Mouse (Mus musculus): ENCODE measurements around the gene Mylk2. TPM values are rescaled to one million over a fixed set of nuclear protein-coding genes. Genes with fewer than 3 reads are reported as not detected.

The Mylk2 gene
- total and polyA plus RNA-seq, 3 experiments, result 0.11 TPM; not detected in 2

DNA sequence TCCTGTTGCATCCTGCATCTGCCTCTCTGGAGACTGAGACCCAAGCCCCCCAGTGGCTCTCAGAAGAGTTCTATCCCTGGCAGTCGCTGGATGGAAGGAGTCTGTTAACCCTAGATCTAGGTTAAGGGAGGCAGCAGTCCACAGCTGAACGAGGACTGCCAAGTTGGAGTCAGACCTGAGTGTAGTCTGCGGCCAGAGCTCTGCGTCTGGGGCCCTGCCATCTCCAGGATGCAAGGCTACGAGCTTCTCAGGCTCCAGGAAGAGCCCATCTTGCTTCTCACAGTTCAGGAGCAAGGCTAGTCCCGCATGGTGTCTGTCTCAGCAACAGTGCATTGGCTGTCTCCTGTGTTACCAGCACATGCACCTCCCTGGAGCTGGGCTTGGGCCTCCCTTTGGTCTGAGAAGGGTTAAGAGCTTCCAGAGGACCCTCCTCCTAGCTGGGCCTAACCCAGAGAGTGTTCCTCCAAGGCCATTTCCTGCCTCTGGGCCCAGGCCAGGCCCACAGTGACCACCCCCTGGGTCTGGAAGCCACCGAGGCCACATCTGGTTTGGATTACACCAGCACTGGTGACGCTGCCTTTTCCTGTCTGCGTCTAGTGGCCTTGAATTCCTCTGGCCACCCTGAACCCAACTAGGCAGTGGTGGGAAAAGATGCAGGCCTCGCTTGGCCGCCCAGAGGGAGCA lies 14.2 kb downstream of the Mylk2 start:
- H3K27me3 ChIP-seq (ENCODE audit: insufficient read depth, low read length), result peaks cover 37% of the 10 kb centered on the region
- H3K36me3 ChIP-seq (replicated peaks), result no peaks in the 10 kb centered on the region
- no peak for TF ChIP-seq CTCF (IDR thresholded peaks at IDR 0.05; ENCODE audit: low read depth, low read length)
- TF ChIP-seq TAL1 (conservative IDR thresholded peaks at IDR 0.05; ENCODE audit: low read depth, low read length), result no peak
- TF ChIP-seq POLR2AphosphoS5 (IDR thresholded peaks at IDR 0.05; ENCODE audit: insufficient replicate concordance, low read depth, low read length), result no peak
- no peak for TF ChIP-seq GATA1 (IDR thresholded peaks at IDR 0.05; ENCODE audit: borderline replicate concordance, low read length)
- TF ChIP-seq GATA2 (IDR thresholded peaks at IDR 0.05; ENCODE audit: borderline replicate concordance, low read depth, low read length), result no peak
- no peaks in the 10 kb centered on the region for H3K4me1 ChIP-seq (ENCODE audit: insufficient read depth, low read depth, low read length)
- no peaks in the 10 kb centered on the region for H3K9me3 ChIP-seq (replicated peaks)
- H3K4me3 ChIP-seq (ENCODE audit: low read depth, low read length), result no peak overlapping the region
- DNase-seq (ENCODE audit: low spot score) (no peak), ATAC-seq (ENCODE audit: extremely low read depth, insufficient number of reproducible peaks, low FRiP score, poor library complexity, severe bottlenecking) (no peak)

DNA sequence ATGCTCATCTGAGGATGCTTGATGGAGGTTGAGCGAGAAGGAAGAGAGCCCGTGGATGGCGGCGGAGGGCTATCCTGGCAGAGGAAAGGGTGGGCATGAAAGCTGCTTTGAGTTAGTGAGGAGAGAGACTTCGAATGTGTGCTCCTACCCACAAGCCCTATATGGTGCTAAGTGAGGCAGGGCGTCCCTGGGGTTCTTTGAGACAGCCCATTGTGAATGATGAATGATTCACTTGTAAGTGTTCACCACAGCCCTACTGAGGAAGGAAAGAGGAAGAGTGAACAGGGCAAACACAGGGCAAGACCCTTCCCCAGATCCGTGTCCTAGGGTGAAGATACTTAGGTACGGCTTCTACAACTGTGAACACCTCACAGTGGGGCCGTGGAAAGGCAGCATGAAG lies 15.7 kb downstream of the Mylk2 start:
- no peak for TF ChIP-seq TAL1 (conservative IDR thresholded peaks at IDR 0.05; ENCODE audit: low read depth, low read length)
- TF ChIP-seq GATA1 (IDR thresholded peaks at IDR 0.05; ENCODE audit: borderline replicate concordance, low read length), result no peak
- no peak for TF ChIP-seq CTCF (IDR thresholded peaks at IDR 0.05; ENCODE audit: low read depth, low read length)
- no peak for TF ChIP-seq GATA2 (IDR thresholded peaks at IDR 0.05; ENCODE audit: borderline replicate concordance, low read depth, low read length)
- no peak for TF ChIP-seq POLR2AphosphoS5 (IDR thresholded peaks at IDR 0.05; ENCODE audit: insufficient replicate concordance, low read depth, low read length)
- no peaks in the 10 kb centered on the region for H3K36me3 ChIP-seq (replicated peaks)
- H3K9me3 ChIP-seq (replicated peaks), result no peaks in the 10 kb centered on the region
- no peaks in the 10 kb centered on the region for H3K4me1 ChIP-seq (ENCODE audit: insufficient read depth, low read depth, low read length)
- ATAC-seq (ENCODE audit: extremely low read depth, insufficient number of reproducible peaks, low FRiP score, poor library complexity, severe bottlenecking) (no peak), DNase-seq (ENCODE audit: low spot score) (no peak)
- peaks cover 40% of the 10 kb centered on the region for H3K27me3 ChIP-seq (ENCODE audit: insufficient read depth, low read length)
- no peak overlapping the region for H3K4me3 ChIP-seq (ENCODE audit: low read depth, low read length)

DNA sequence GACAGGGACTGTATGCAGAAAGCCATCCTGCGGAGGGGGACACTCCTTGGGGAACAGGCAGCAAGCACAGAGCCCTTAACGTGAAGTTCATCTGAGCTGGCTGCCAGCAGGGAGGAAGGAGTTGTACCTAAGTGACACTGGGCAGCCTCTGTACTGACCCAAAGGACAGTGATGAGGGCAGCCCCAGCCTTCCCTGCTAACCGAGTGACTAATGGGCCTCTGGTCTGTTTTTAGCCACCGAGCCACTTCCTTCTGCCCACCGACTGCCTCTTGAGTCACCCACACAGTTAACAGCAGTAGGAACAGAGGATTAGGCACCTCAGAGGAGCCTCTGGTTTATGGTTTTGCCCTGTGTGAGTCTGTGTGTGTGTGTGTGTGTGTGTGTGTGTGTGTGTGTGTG lies 16.2 kb downstream of the Mylk2 start:
- TF ChIP-seq POLR2AphosphoS5 (IDR thresholded peaks at IDR 0.05; ENCODE audit: insufficient replicate concordance, low read depth, low read length) (no peak), CTCF (IDR thresholded peaks at IDR 0.05; ENCODE audit: low read depth, low read length) (no peak), TAL1 (conservative IDR thresholded peaks at IDR 0.05; ENCODE audit: low read depth, low read length) (no peak), GATA2 (IDR thresholded peaks at IDR 0.05; ENCODE audit: borderline replicate concordance, low read depth, low read length) (no peak), GATA1 (IDR thresholded peaks at IDR 0.05; ENCODE audit: borderline replicate concordance, low read length) (no peak)
- H3K4me3 ChIP-seq (ENCODE audit: low read depth, low read length), result no peak overlapping the region

DNA sequence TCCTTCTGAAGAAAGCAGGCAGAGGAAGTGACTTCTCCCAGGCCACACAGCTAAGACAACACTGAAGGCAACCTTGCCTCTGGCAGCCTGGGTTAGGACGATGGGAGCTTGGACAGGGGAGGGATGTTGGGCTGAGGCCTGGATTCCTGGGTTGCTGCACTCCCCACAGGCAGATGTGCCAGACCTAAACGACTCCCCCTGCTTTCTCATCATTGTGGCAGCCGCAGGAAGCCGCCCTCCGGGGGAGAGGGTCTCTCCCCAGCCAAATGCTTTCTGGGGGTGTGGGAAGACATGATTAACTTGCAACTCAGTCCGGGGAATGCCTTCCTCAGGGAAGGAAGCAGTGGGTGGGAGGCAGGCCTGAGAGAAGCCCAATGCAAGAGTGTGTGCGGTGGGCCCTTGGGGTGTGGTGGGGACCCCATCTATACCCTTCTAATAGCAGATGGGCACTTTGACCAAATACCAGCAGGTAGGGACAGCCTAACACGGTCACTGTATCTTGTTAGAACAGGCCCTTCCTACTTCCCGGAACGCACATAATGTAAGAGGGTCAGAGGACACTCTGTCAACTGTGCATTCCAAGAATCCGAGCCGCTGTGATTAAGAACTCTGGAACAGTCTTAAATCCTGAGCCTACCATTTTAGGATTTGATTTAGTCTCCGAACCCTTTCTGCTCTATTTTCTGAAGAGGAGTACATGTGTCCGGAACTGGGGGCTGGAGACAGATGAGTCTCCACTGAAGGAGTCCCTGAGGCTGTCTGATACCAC lies 17.3 kb downstream of the Mylk2 start:
- H3K4me3 ChIP-seq (ENCODE audit: low read depth, low read length), result no peak overlapping the region
- no peaks in the 10 kb centered on the region for H3K9me3 ChIP-seq (replicated peaks)
- no peak for ATAC-seq (ENCODE audit: extremely low read depth, insufficient number of reproducible peaks, low FRiP score, poor library complexity, severe bottlenecking)
- no peaks in the 10 kb centered on the region for H3K4me1 ChIP-seq (ENCODE audit: insufficient read depth, low read depth, low read length)
- H3K27me3 ChIP-seq (ENCODE audit: insufficient read depth, low read length), result peaks cover 42% of the 10 kb centered on the region
- DNase-seq (ENCODE audit: low spot score), result no peak
- no peaks in the 10 kb centered on the region for H3K36me3 ChIP-seq (replicated peaks)
- no peak for TF ChIP-seq POLR2AphosphoS5 (IDR thresholded peaks at IDR 0.05; ENCODE audit: insufficient replicate concordance, low read depth, low read length)
- TF ChIP-seq TAL1 (conservative IDR thresholded peaks at IDR 0.05; ENCODE audit: low read depth, low read length), result no peak
- TF ChIP-seq GATA2 (IDR thresholded peaks at IDR 0.05; ENCODE audit: borderline replicate concordance, low read depth, low read length), result no peak
- no peak for TF ChIP-seq GATA1 (IDR thresholded peaks at IDR 0.05; ENCODE audit: borderline replicate concordance, low read length)
- no peak for TF ChIP-seq CTCF (IDR thresholded peaks at IDR 0.05; ENCODE audit: low read depth, low read length)

More for the DNA sequence above, 16.2 kb downstream of the Mylk2 start:
- no peaks in the 10 kb centered on the region for H3K36me3 ChIP-seq (replicated peaks)
- H3K27me3 ChIP-seq (ENCODE audit: insufficient read depth, low read length), result peaks cover 39% of the 10 kb centered on the region
- ATAC-seq (ENCODE audit: extremely low read depth, insufficient number of reproducible peaks, low FRiP score, poor library complexity, severe bottlenecking), result no peak
- H3K9me3 ChIP-seq (replicated peaks), result no peaks in the 10 kb centered on the region
- no peaks in the 10 kb centered on the region for H3K4me1 ChIP-seq (ENCODE audit: insufficient read depth, low read depth, low read length)
- no peak for DNase-seq (ENCODE audit: low spot score)

DNA sequence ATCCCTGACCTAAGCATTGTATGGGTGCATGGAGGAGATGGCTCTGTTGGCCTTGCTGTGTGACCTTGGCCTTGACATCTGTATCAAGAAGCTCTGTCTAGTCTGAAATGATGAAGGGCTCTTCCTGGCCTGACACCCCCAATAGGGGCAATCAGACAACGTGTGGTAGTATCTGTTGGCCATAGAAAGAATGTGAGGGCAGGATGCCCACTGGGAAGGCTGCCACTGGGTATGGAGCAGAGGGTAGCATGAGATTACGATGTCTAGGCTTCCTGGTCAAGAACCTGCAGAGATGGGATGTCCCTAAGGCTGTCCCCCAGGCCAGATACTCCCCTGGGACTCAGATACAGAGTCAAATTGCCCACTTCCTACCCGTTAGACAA lies 17.8 kb downstream of the Mylk2 start:
- TF ChIP-seq GATA2 (IDR thresholded peaks at IDR 0.05; ENCODE audit: borderline replicate concordance, low read depth, low read length) (no peak), CTCF (IDR thresholded peaks at IDR 0.05; ENCODE audit: low read depth, low read length) (no peak), GATA1 (IDR thresholded peaks at IDR 0.05; ENCODE audit: borderline replicate concordance, low read length) (no peak), TAL1 (conservative IDR thresholded peaks at IDR 0.05; ENCODE audit: low read depth, low read length) (no peak), POLR2AphosphoS5 (IDR thresholded peaks at IDR 0.05; ENCODE audit: insufficient replicate concordance, low read depth, low read length) (no peak)
- H3K27me3 ChIP-seq (ENCODE audit: insufficient read depth, low read length), result peaks cover 37% of the 10 kb centered on the region
- ATAC-seq (ENCODE audit: extremely low read depth, insufficient number of reproducible peaks, low FRiP score, poor library complexity, severe bottlenecking) (no peak), DNase-seq (ENCODE audit: low spot score) (no peak)
- no peaks in the 10 kb centered on the region for H3K36me3 ChIP-seq (replicated peaks)
- no peaks in the 10 kb centered on the region for H3K4me1 ChIP-seq (ENCODE audit: insufficient read depth, low read depth, low read length)
- no peak overlapping the region for H3K4me3 ChIP-seq (ENCODE audit: low read depth, low read length)
- no peaks in the 10 kb centered on the region for H3K9me3 ChIP-seq (replicated peaks)

DNA sequence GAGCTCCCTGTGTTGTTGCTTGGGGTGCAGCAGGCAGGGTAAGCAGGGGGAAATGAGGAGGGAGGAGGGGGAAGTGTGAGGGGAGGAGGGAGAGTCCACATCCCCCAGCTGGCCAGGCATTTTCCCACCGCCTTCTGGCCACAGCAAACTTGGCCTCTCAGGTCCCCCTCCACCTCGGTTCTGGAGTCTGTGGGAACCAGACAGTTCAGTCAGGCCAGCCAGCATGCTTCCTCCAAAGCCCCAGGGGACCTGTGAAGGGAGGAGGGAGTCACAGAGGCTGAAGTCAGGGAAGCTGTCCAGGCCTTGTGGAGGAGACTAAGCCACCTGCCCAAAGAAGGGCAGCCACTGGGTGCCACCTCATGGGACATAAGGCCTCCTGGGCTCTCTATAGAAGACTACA lies 19.1 kb downstream of the Mylk2 start:
- no peaks in the 10 kb centered on the region for H3K9me3 ChIP-seq (replicated peaks)
- no peaks in the 10 kb centered on the region for H3K36me3 ChIP-seq (replicated peaks)
- no peak for TF ChIP-seq CTCF (IDR thresholded peaks at IDR 0.05; ENCODE audit: low read depth, low read length)
- no peak for TF ChIP-seq POLR2AphosphoS5 (IDR thresholded peaks at IDR 0.05; ENCODE audit: insufficient replicate concordance, low read depth, low read length)
- no peak for TF ChIP-seq TAL1 (conservative IDR thresholded peaks at IDR 0.05; ENCODE audit: low read depth, low read length)
- no peak for TF ChIP-seq GATA1 (IDR thresholded peaks at IDR 0.05; ENCODE audit: borderline replicate concordance, low read length)
- TF ChIP-seq GATA2 (IDR thresholded peaks at IDR 0.05; ENCODE audit: borderline replicate concordance, low read depth, low read length), result no peak
- H3K4me1 ChIP-seq (ENCODE audit: insufficient read depth, low read depth, low read length), result no peaks in the 10 kb centered on the region
- no peak for DNase-seq (ENCODE audit: low spot score)
- ATAC-seq (ENCODE audit: extremely low read depth, insufficient number of reproducible peaks, low FRiP score, poor library complexity, severe bottlenecking), result no peak
- H3K4me3 ChIP-seq (ENCODE audit: low read depth, low read length), result no peak overlapping the region
- peaks cover 32% of the 10 kb centered on the region for H3K27me3 ChIP-seq (ENCODE audit: insufficient read depth, low read length)

Measured in G1E (cell line).